Mouse (Mus musculus) limb, embryonic 14.5 days (tissue): Measurements from ENCODE around the gene Gm20708. TPM values are rescaled to one million over a fixed set of nuclear protein-coding genes. Genes with fewer than 3 reads are reported as not detected.

Experiments
- ATAC-seq: fragments of 200-750 bp; cut with Nextera tagmentation; 2 replicates; pipeline ENCODE4 v1.8.0; 2017; ENCODE audit warnings: low read depth, moderate number of reproducible peaks, moderate TSS enrichment; ENCODE audit not compliant: low FRiP score
- DNase-seq: peaks from one replicate; pipeline ENCODE4 v3.0.0-alpha.2; 2015; ENCODE audit warnings: low spot score
- H3K27ac ChIP-seq: fragments of 300-500 bp; sonication (generic); replicated peaks from 2 replicates; pipeline ENCODE4 v1.5.1; 2014; ENCODE audit warnings: low read depth, mild to moderate bottlenecking, low read length, moderate library complexity, mixed read lengths
- H3K27me3 ChIP-seq: fragments of 300-500 bp; sonication (generic); 2 replicates; pipeline ENCODE4 v1.6.1; 2014; ENCODE audit warnings: low read length, mixed read lengths; ENCODE audit not compliant: control insufficient read depth, insufficient read depth
- H3K36me3 ChIP-seq: fragments of 300-500 bp; sonication (generic); 2 replicates; pipeline ENCODE4 v1.6.1; 2014; ENCODE audit warnings: mild to moderate bottlenecking, low read length, moderate library complexity, mixed read lengths; ENCODE audit not compliant: control insufficient read depth, insufficient read depth
- H3K4me1 ChIP-seq: fragments of 300-500 bp; sonication (generic); 2 replicates; pipeline ENCODE4 v1.6.1; 2014; ENCODE audit warnings: antibody characterized with exemption, low read length, mixed read lengths; ENCODE audit not compliant: control insufficient read depth, insufficient read depth
- H3K4me2 ChIP-seq: fragments of 300-500 bp; sonication (generic); replicated peaks from 2 replicates; pipeline ENCODE4 v1.6.1; 2014; ENCODE audit warnings: low read depth, mild to moderate bottlenecking, low read length, moderate library complexity; ENCODE audit not compliant: severe bottlenecking
- H3K4me3 ChIP-seq: fragments of 300-500 bp; sonication (generic); replicated peaks from 2 replicates; pipeline ENCODE4 v1.5.1; 2014; ENCODE audit warnings: low read length
- H3K9ac ChIP-seq: fragments of 300-500 bp; sonication (generic); 2 replicates; pipeline ENCODE4 v1.6.1; 2014; ENCODE audit warnings: mild to moderate bottlenecking, low read depth, low read length, moderate library complexity; ENCODE audit not compliant: severe bottlenecking
- H3K9me3 ChIP-seq: fragments of 300-500 bp; sonication (generic); 2 replicates; pipeline ENCODE4 v1.6.1; 2016; ENCODE audit warnings: low read length; ENCODE audit not compliant: control insufficient read depth
- POLR2A ChIP-seq: fragments of 200-500 bp; IDR thresholded peaks from 2 replicates; pipeline ENCODE4 v1.8.0; 2012; ENCODE audit warnings: inconsistent platforms, mild to moderate bottlenecking, moderate library complexity, borderline replicate concordance; ENCODE audit not compliant: insufficient read depth, insufficient read length; ENCODE audit errors: extremely low read depth
- WGBS: fragments of 180-500 bp; shearing (Covaris S2); extraction: QIAGEN DNeasy Blood & Tissue Kit; methylation state at CpG from one replicate; pipeline ENCODE4 v1.1.7; 2014; 5-methylcytosine and 5-hydroxymethylcytosine counted together
- polyA plus RNA-seq, 2 experiments: library from polyadenylated mRNA; depleted of rRNA in 1 of 2; stranded (reverse) in 1 of 2; unstranded in 1 of 2; fragments of >200 nt; fragmentation: Nextera tagmentation in 1 of 2; extraction: Ambion mirVana in 1 of 2; gene quantifications; 2 replicates each; pipeline versions ENCODE4 v1.2.1 to v1.2.3; 2012 to 2014

The Gm20708 gene
- polyA plus RNA-seq, 2 experiments = 0.62 to 0.92 TPM

DNA sequence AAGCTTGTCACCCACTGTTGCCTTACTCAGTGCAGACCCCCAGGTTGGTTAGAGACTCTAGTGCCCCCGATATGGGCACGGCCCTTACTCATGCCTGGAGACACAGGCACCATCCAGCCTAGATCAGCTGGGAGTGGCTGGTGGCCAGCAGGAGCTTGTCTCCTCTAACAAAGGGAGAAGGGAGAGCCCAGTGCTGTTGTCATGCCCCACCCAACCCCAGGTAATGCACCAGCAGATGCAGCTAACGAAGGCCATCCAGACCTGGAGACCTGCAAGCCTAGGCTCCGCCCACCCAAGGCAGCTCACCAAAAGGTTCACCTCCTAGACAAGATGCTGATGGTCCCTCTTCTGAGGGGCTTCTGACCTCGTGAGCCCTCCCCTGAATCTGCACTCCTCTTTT lies 44.1 kb upstream of the Gm20708 start:
- TF ChIP-seq POLR2A = no peak
- Histone ChIP-seq H3K36me3 (peaks cover 59% of the 10 kb centered on the region), H3K27ac (no peak overlapping the region), H3K4me2 (no peak overlapping the region), H3K4me3 (no peak overlapping the region), H3K9ac (no peak overlapping the region), H3K27me3 (no peaks in the 10 kb centered on the region), H3K9me3 (no peaks in the 10 kb centered on the region), H3K4me1 (no peaks in the 10 kb centered on the region)
- DNase-seq (no peak), ATAC-seq (no peak)
- 93% methylated on average over 5 of the region's 5 CpGs for WGBS

GRCm38 (mm10) chr11:117766275-117766674 lies 43.2 kb upstream of the Gm20708 start:
- DNase-seq (no peak), ATAC-seq (no peak)
- Histone ChIP-seq H3K9ac (no peak overlapping the region), H3K9me3 (no peaks in the 10 kb centered on the region), H3K4me1 (no peaks in the 10 kb centered on the region), H3K4me2 (no peak overlapping the region), H3K27ac (no peak overlapping the region), H3K27me3 (no peaks in the 10 kb centered on the region), H3K36me3 (peaks cover 54% of the 10 kb centered on the region), H3K4me3 (no peak overlapping the region)
- WGBS = 87% methylated on average over 3 of the region's 3 CpGs
- TF ChIP-seq POLR2A = no peak

- Histone ChIP-seq H3K9me3 (no peaks in the 10 kb centered on the region), H3K27ac (no peak overlapping the region), H3K4me2 (no peak overlapping the region), H3K36me3 (peaks cover 38% of the 10 kb centered on the region), H3K4me3 (no peak overlapping the region), H3K9ac (no peak overlapping the region), H3K27me3 (no peaks in the 10 kb centered on the region), H3K4me1 (no peaks in the 10 kb centered on the region)
- ATAC-seq (no peak), DNase-seq (no peak)
- no peak for TF ChIP-seq POLR2A
- WGBS = 84% methylated on average over 20 of the region's 20 CpGs
Measured at GRCm38 (mm10) chr11:117768725-117769682, 40.5 kb upstream of the Gm20708 start.

DNA sequence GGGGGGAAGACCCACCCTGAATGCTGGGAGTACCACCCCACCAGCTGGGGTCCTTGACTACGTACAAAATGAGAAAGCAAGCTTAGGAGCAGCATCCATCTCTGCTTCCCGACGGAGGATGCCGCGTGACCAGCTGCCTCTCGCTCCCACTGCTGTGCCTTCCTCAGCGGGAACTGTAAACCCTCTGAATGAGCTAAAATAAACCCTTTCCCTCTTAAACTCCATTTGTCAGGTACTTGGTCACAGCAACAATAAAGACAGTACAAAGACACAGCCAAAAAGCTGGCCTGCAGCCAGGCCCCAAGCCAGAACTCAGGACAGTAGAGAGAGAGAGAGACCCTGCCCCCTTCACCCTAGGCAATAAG lies 39.8 kb upstream of the Gm20708 start:
- TF ChIP-seq POLR2A = no peak
- H3K4me2 ChIP-seq = no peak overlapping the region
- H3K9ac ChIP-seq = no peak overlapping the region
- H3K4me3 ChIP-seq = no peak overlapping the region
- WGBS = 86% methylated on average over 7 of the region's 7 CpGs
- ATAC-seq (no peak), DNase-seq (no peak)
- H3K27ac ChIP-seq = no peak overlapping the region
- peaks cover 34% of the 10 kb centered on the region for H3K36me3 ChIP-seq
- no peaks in the 10 kb centered on the region for H3K9me3 ChIP-seq
- no peaks in the 10 kb centered on the region for H3K4me1 ChIP-seq
- H3K27me3 ChIP-seq = no peaks in the 10 kb centered on the region

GRCm38 (mm10) chr11:117770407-117770806 lies 39.1 kb upstream of the Gm20708 start:
- Histone ChIP-seq H3K4me2 (no peak overlapping the region), H3K4me3 (no peak overlapping the region), H3K4me1 (no peaks in the 10 kb centered on the region), H3K27me3 (no peaks in the 10 kb centered on the region), H3K27ac (no peak overlapping the region), H3K36me3 (peaks cover 34% of the 10 kb centered on the region), H3K9me3 (no peaks in the 10 kb centered on the region), H3K9ac (no peak overlapping the region)
- WGBS = 84% methylated on average over 10 of the region's 10 CpGs
- DNase-seq = no peak
- ATAC-seq = no peak
- no peak for TF ChIP-seq POLR2A

- H3K4me2 ChIP-seq = no peak overlapping the region
- no peak for TF ChIP-seq POLR2A
- WGBS = 93% methylated on average over 7 of the region's 7 CpGs
- ATAC-seq (no peak), DNase-seq (no peak)
- no peak overlapping the region for H3K27ac ChIP-seq
- H3K9me3 ChIP-seq = no peaks in the 10 kb centered on the region
- H3K4me1 ChIP-seq = no peaks in the 10 kb centered on the region
- H3K27me3 ChIP-seq = no peaks in the 10 kb centered on the region
- H3K9ac ChIP-seq = no peak overlapping the region
- H3K36me3 ChIP-seq = peaks cover 28% of the 10 kb centered on the region
- no peak overlapping the region for H3K4me3 ChIP-seq
Measured at GRCm38 (mm10) chr11:117772352-117772751, 37.1 kb upstream of the Gm20708 start.
